Mouse (Mus musculus) thymus, adult 2 months (tissue): ENCODE results near the gene Prkn.

Experiments
- CTCF ChIP-seq: fragments of 200-500 bp; IDR thresholded peaks from 2 replicates; pipeline ENCODE4 v1.5.1; 2012; ENCODE audit warnings: mild to moderate bottlenecking, control low read depth, low read length, moderate library complexity, borderline replicate concordance; ENCODE audit not compliant: control insufficient read depth, poor library complexity, insufficient read depth; ENCODE audit errors: extremely low read depth
- POLR2A ChIP-seq: fragments of 200-500 bp; IDR thresholded peaks from 2 replicates; pipeline ENCODE4 v1.6.1; 2012; ENCODE audit warnings: mild to moderate bottlenecking, low read length, control low read depth, moderate library complexity; ENCODE audit not compliant: control insufficient read depth, poor library complexity, insufficient read depth; ENCODE audit errors: extremely low read depth

DNA sequence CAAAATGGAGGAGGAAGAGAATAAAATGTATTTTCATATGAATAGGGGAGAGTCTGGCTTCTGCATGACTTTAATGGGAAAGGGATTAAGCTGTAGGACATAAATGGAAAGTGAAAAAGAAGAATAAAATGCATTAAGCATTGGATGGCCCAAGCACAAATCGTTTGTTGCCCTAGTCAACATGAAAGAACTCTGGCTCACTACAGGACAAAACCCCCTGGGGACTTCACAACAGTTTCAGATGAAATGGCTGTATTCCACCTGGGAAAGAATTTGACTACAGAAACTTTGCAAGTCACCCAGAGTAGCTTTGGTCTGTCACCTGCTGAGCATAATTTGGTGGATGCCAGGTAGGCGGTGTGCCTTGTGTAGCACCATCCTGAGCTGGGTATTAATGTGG lies 925.4 kb downstream of the Prkn start:
- TF ChIP-seq CTCF (no peak), POLR2A (no peak)
